Mouse (Mus musculus) embryo, embryonic 11 days (tissue): ENCODE results near the gene Nab1.
"Not testable (repeated sequence)": the region's sequence is repeated elsewhere in the genome, so short reads cannot be mapped to it uniquely, and the experiment has no call there.

Experiments
- DNase-seq: peaks from one replicate; pipeline ENCODE4 v3.0.0-alpha.2; 2015

Nab1 gene

GRCm38 (mm10) chr1:52500314-52500981, at the start of gene Nab1:
Nab1 (minus strand) TSS chr1:52500679.
- DNase-seq: peak; percentile 71

- no peak for DNase-seq
Observed at GRCm38 (mm10) chr1:52547451-52547850, 47.0 kb upstream of the Nab1 start.

GRCm38 (mm10) chr1:52546796-52547195, 46.3 kb upstream of the Nab1 start:
- DNase-seq: no peak

- not testable (repeated sequence) for DNase-seq
Observed at GRCm38 (mm10) chr1:52540124-52540523, 39.6 kb upstream of the Nab1 start.

GRCm38 (mm10) chr1:52529933-52530332, 29.5 kb upstream of the Nab1 start:
- DNase-seq: no peak

- no peak for DNase-seq
Observed at GRCm38 (mm10) chr1:52527656-52528055, 27.2 kb upstream of the Nab1 start.

GRCm38 (mm10) chr1:52527252-52527651, 26.8 kb upstream of the Nab1 start:
- DNase-seq: no peak

- DNase-seq: no peak
Observed at GRCm38 (mm10) chr1:52524663-52525062, 24.2 kb upstream of the Nab1 start.

GRCm38 (mm10) chr1:52524150-52524549, 23.7 kb upstream of the Nab1 start:
- peak; percentile 11 for DNase-seq

GRCm38 (mm10) chr1:52521436-52521993, 21.0 kb upstream of the Nab1 start:
- no peak for DNase-seq

GRCm38 (mm10) chr1:52520131-52520530, 19.7 kb upstream of the Nab1 start:
- DNase-seq: no peak

- DNase-seq: no peak
Observed at GRCm38 (mm10) chr1:52515249-52515648, 14.8 kb upstream of the Nab1 start.

GRCm38 (mm10) chr1:52511788-52512425, 11.4 kb upstream of the Nab1 start:
- no peak for DNase-seq

- DNase-seq: no peak
Observed at GRCm38 (mm10) chr1:52506211-52506610, 5.7 kb upstream of the Nab1 start.

GRCm38 (mm10) chr1:52502296-52502695, 1.8 kb upstream of the Nab1 start:
- DNase-seq: no peak

GRCm38 (mm10) chr1:52501688-52502133, 1.2 kb upstream of the Nab1 start:
- no peak for DNase-seq

GRCm38 (mm10) chr1:52501090-52501489, 611 bp upstream of the Nab1 start:
- no peak for DNase-seq

- DNase-seq: peak; percentile 61
Observed at GRCm38 (mm10) chr1:52499601-52500313, 722 bp downstream of the Nab1 start.

- no peak for DNase-seq
Observed at GRCm38 (mm10) chr1:52498786-52499450, 1.6 kb downstream of the Nab1 start.

- DNase-seq: peak; percentile 43
Observed at GRCm38 (mm10) chr1:52489538-52490181, 10.8 kb downstream of the Nab1 start.

GRCm38 (mm10) chr1:52484980-52485379, 15.5 kb downstream of the Nab1 start:
- no peak for DNase-seq

GRCm38 (mm10) chr1:52474291-52474690, 26.2 kb downstream of the Nab1 start:
- no peak for DNase-seq
